Mouse (Mus musculus) intestine, embryonic 14.5 days (tissue): Measurements from ENCODE around the gene Lepr. TPM values are rescaled to one million over a fixed set of nuclear protein-coding genes. Genes with fewer than 3 reads are reported as not detected.

Experiments
- ATAC-seq: fragments of 200-750 bp; cut with Nextera tagmentation; replicated peaks from 2 replicates; pipeline ENCODE4 v1.8.0; 2017; ENCODE audit warnings: low read depth, moderate number of reproducible peaks, moderate TSS enrichment, moderate library complexity; ENCODE audit not compliant: low FRiP score, low TSS enrichment
- DNase-seq: peaks from one replicate; pipeline ENCODE4 v3.0.0-alpha.2; 2018; ENCODE audit warnings: low spot score
- H3K27ac ChIP-seq: fragments of 300-500 bp; sonication (generic); 2 replicates; pipeline ENCODE4 v1.5.1; 2014; ENCODE audit warnings: low read depth, mild to moderate bottlenecking, control low read depth
- H3K27me3 ChIP-seq: fragments of 300-500 bp; sonication (generic); replicated peaks from 2 replicates; pipeline ENCODE4 v1.6.1; 2014; ENCODE audit warnings: low read length, control low read depth; ENCODE audit not compliant: control insufficient read depth, insufficient read depth
- H3K36me3 ChIP-seq: fragments of 300-500 bp; sonication (generic); 2 replicates; pipeline ENCODE4 v1.6.1; 2014; ENCODE audit warnings: low read length, control low read depth; ENCODE audit not compliant: control insufficient read depth, insufficient read depth
- H3K4me1 ChIP-seq: fragments of 300-500 bp; sonication (generic); replicated peaks from 2 replicates; pipeline ENCODE4 v1.6.1; 2014; ENCODE audit warnings: low read length, control low read depth, mixed read lengths; ENCODE audit not compliant: control insufficient read depth, insufficient read depth
- H3K4me2 ChIP-seq: fragments of 300-500 bp; sonication (generic); 2 replicates; pipeline ENCODE4 v1.6.1; 2014; ENCODE audit warnings: low read length
- H3K4me3 ChIP-seq: fragments of 300-500 bp; sonication (generic); 2 replicates; pipeline ENCODE4 v1.5.1; 2014; ENCODE audit warnings: low read depth, low read length, control low read depth, mixed read lengths
- H3K9ac ChIP-seq: fragments of 300-500 bp; sonication (generic); 2 replicates; pipeline ENCODE4 v1.6.1; 2014; ENCODE audit warnings: mild to moderate bottlenecking, low read length
- H3K9me3 ChIP-seq: fragments of 300-500 bp; sonication (generic); 2 replicates; pipeline ENCODE4 v1.6.1; 2016; ENCODE audit warnings: low read length, control low read depth; ENCODE audit not compliant: control insufficient read depth
- WGBS: fragments of 180-500 bp; shearing (Covaris S2); extraction: QIAGEN DNeasy Blood & Tissue Kit; methylation state at CpG from one replicate; pipeline ENCODE4 v1.1.7; 2014; 5-methylcytosine and 5-hydroxymethylcytosine counted together
- polyA plus RNA-seq: library from polyadenylated mRNA; unstranded; fragments of >200 nt; fragmentation: Nextera tagmentation; extraction: Ambion mirVana; gene quantifications from 2 replicates; pipeline ENCODE4 v1.2.1, GENCODE M21; 2014

Lepr gene
- polyA plus RNA-seq, 1 experiment from 2014 or later = 0.76 TPM

GRCm38 (mm10) chr4:101707953-101708352 lies 9.3 kb upstream of the Lepr start:
- Histone ChIP-seq H3K4me1 (no peaks in the 10 kb centered on the region), H3K4me3 (no peak overlapping the region), H3K27me3 (no peaks in the 10 kb centered on the region), H3K9ac (no peak overlapping the region), H3K4me2 (no peak overlapping the region), H3K27ac (no peak overlapping the region), H3K9me3 (no peaks in the 10 kb centered on the region), H3K36me3 (no peaks in the 10 kb centered on the region)
- ATAC-seq (no peak), DNase-seq (no peak)
- 68% methylated on average over 3 of the region's 3 CpGs for WGBS

- ATAC-seq = no peak
- H3K4me2 ChIP-seq = no peak overlapping the region
- H3K36me3 ChIP-seq = no peaks in the 10 kb centered on the region
- H3K4me1 ChIP-seq = no peaks in the 10 kb centered on the region
- DNase-seq = no peak
- no peaks in the 10 kb centered on the region for H3K9me3 ChIP-seq
- no peaks in the 10 kb centered on the region for H3K27me3 ChIP-seq
- no peak overlapping the region for H3K4me3 ChIP-seq
- WGBS = 80% methylated on average over 4 of the region's 4 CpGs
- no peak overlapping the region for H3K9ac ChIP-seq
- no peak overlapping the region for H3K27ac ChIP-seq
Measured at GRCm38 (mm10) chr4:101710361-101710760, 6.8 kb upstream of the Lepr start.

GRCm38 (mm10) chr4:101711100-101711499 lies 6.1 kb upstream of the Lepr start:
- Histone ChIP-seq H3K27ac (no peak overlapping the region), H3K4me1 (no peaks in the 10 kb centered on the region), H3K4me3 (no peak overlapping the region), H3K27me3 (0 out of 2 replicates have a peak, but pooled peaks cover 3% of the 10 kb centered on the region), H3K9me3 (no peaks in the 10 kb centered on the region), H3K9ac (no peak overlapping the region), H3K36me3 (no peaks in the 10 kb centered on the region), H3K4me2 (no peak overlapping the region)
- DNase-seq (no peak), ATAC-seq (no peak)
- WGBS = 89% methylated on average over 4 of the region's 4 CpGs

GRCm38 (mm10) chr4:101712563-101712962 lies 4.6 kb upstream of the Lepr start:
- no peaks in the 10 kb centered on the region for H3K36me3 ChIP-seq
- no peak overlapping the region for H3K9ac ChIP-seq
- no peak overlapping the region for H3K4me2 ChIP-seq
- peaks cover 16% of the 10 kb centered on the region; the same call in 1 of the 2 replicates for H3K27me3 ChIP-seq
- H3K27ac ChIP-seq = no peak overlapping the region
- H3K4me3 ChIP-seq = no peak overlapping the region
- WGBS = 30% methylated on average over 1 of the region's 1 CpGs
- DNase-seq (no peak), ATAC-seq (no peak)
- no peaks in the 10 kb centered on the region for H3K9me3 ChIP-seq
- H3K4me1 ChIP-seq = no peaks in the 10 kb centered on the region; the same call in 1 of the 2 replicates

- ATAC-seq = no peak
- no peak overlapping the region for H3K27ac ChIP-seq
Measured at GRCm38 (mm10) chr4:101715302-101715701, 1.9 kb upstream of the Lepr start.

GRCm38 (mm10) chr4:101715805-101716204 lies 1.4 kb upstream of the Lepr start:
- no peaks in the 10 kb centered on the region; the same call in 1 of the 2 replicates for H3K4me1 ChIP-seq
- no peaks in the 10 kb centered on the region for H3K36me3 ChIP-seq
- WGBS = 90% methylated on average over 6 of the region's 6 CpGs
- H3K4me2 ChIP-seq = no peak overlapping the region
- H3K9ac ChIP-seq = no peak overlapping the region
- no peaks in the 10 kb centered on the region for H3K9me3 ChIP-seq
- H3K27ac ChIP-seq = no peak overlapping the region
- ATAC-seq (no peak), DNase-seq (no peak)
- H3K4me3 ChIP-seq = no peak overlapping the region
- peaks cover 23% of the 10 kb centered on the region for H3K27me3 ChIP-seq

More at GRCm38 (mm10) chr4:101715302-101715701, 1.9 kb upstream of the Lepr start:
- Histone ChIP-seq H3K9ac (no peak overlapping the region), H3K9me3 (no peaks in the 10 kb centered on the region), H3K4me1 (no peaks in the 10 kb centered on the region; the same call in 1 of the 2 replicates), H3K27me3 (peaks cover 23% of the 10 kb centered on the region), H3K36me3 (no peaks in the 10 kb centered on the region), H3K4me2 (no peak overlapping the region), H3K4me3 (no peak overlapping the region)
- no peak for DNase-seq
- 77% methylated on average over 8 of the region's 8 CpGs for WGBS

GRCm38 (mm10) chr4:101718991-101719580 lies 1.9 kb downstream of the Lepr start:
- no peak overlapping the region for H3K4me2 ChIP-seq
- DNase-seq (no peak), ATAC-seq (no peak)
- H3K36me3 ChIP-seq = no peaks in the 10 kb centered on the region
- 11% methylated on average over 5 of the region's 5 CpGs for WGBS
- no peak overlapping the region for H3K27ac ChIP-seq
- no peak overlapping the region for H3K9ac ChIP-seq
- H3K4me3 ChIP-seq = no peak overlapping the region
- H3K27me3 ChIP-seq = peaks cover 23% of the 10 kb centered on the region
- no peaks in the 10 kb centered on the region; the same call in 1 of the 2 replicates for H3K4me1 ChIP-seq
- H3K9me3 ChIP-seq = no peaks in the 10 kb centered on the region

- DNase-seq = no peak
- no peak overlapping the region for H3K9ac ChIP-seq
- no peaks in the 10 kb centered on the region for H3K36me3 ChIP-seq
- H3K4me2 ChIP-seq = no peak overlapping the region
- H3K4me1 ChIP-seq = no peaks in the 10 kb centered on the region; the same call in 1 of the 2 replicates
- H3K9me3 ChIP-seq = no peaks in the 10 kb centered on the region
- 74% methylated on average over 4 of the region's 4 CpGs for WGBS
- H3K27me3 ChIP-seq = peaks cover 16% of the 10 kb centered on the region
- H3K4me3 ChIP-seq = no peak overlapping the region
- no peak for ATAC-seq
- H3K27ac ChIP-seq = no peak overlapping the region
Measured at GRCm38 (mm10) chr4:101721705-101722104, 4.5 kb downstream of the Lepr start.

GRCm38 (mm10) chr4:101741973-101742372 lies 24.8 kb downstream of the Lepr start:
- Histone ChIP-seq H3K4me1 (no peaks in the 10 kb centered on the region), H3K36me3 (no peaks in the 10 kb centered on the region), H3K4me3 (no peak overlapping the region), H3K27ac (no peak overlapping the region), H3K9me3 (no peaks in the 10 kb centered on the region), H3K4me2 (no peak overlapping the region), H3K9ac (no peak overlapping the region), H3K27me3 (no peaks in the 10 kb centered on the region)
- ATAC-seq (no peak), DNase-seq (no peak)
- 65% methylated on average over 2 of the region's 2 CpGs for WGBS
